Mouse (Mus musculus) WW6 (cell line): ENCODE results near the gene Zfp260.
"Not testable (repeated sequence)": the region's sequence is repeated elsewhere in the genome, so short reads cannot be mapped to it uniquely, and the experiment has no call there.

Experiments used
- DNase-seq: peaks from one replicate; pipeline ENCODE4 v3.0.0-alpha.2; 2013; ENCODE audit warnings: low read depth, low spot score

Zfp260 gene

GRCm38 (mm10) chr7:30094646-30095429, at the start of gene Zfp260:
TSS of gene Zfp260 (plus strand) at chr7:30094777.
- peak; percentile 85 for DNase-seq

- no peak for DNase-seq
These were observed 46.5 kb upstream of the Zfp260 start for GRCm38 (mm10) chr7:30048126-30048525.

- peak; percentile 67 for DNase-seq
These were observed 43.6 kb upstream of the Zfp260 start, which contains the start of gene Zfp14 for GRCm38 (mm10) chr7:30050882-30051548. TSS of gene Zfp14 (minus strand) at chr7:30051380.

- no peak for DNase-seq
These were observed 41.0 kb upstream of the Zfp260 start for GRCm38 (mm10) chr7:30053591-30053990.

DNA sequence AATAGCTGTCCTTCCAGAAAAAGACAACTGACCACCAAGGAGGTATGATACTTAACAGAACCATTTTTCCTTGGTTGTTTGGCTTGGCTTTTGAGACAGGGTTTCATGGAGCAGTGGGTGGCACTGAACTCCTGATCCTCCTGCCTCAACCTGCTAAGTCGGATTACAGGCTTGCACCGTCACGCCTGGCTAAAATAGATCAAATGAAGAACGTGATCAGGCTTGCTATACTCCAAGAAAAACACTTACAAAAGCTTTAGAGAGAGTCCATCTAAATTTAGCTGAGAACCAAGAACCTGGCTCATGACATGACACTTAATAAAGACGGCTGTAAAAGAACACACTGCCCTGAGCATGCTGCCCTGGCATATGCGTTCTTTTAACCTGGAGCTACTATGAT, 34.2 kb upstream of the Zfp260 start:
- no peak for DNase-seq

DNA sequence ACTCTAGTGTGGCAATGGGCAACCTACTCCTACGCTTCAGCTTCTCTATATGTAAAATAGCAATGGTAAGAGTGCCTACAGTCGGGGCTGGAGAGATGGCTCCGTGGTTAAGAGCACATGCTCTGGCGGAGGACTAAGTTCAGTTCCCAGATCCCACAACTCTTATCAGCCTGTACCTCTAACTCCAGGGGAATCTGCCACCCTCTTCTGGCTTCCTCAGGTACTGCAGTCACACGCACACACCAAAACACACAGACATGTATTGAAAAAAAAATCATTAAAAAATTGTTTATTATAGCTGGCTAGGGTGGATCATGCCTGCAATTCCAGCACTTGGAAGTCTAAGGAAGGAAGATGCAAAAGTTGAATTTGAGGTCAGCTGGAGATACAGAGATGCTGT, 32.1 kb upstream of the Zfp260 start:
- DNase-seq, result peak; percentile 49

DNA sequence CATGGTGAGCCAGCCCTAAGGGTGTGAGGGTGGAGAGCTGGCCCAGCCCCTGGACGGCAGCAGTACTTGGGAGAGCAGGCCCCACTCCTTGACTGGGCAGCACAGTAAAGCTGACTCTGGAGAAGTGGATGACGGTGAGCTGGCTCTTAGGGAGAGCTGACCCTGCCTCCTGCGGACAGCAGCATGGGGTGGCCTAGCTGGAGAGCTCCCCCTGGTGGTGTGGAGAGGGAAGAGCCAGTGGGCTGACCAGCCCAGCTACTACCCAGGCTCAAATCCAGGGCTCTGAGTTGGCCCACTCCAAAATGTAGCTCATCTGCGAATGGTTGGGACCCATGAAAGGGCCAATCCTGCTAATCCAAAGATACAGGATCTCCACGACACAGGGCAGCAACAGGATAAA, 30.0 kb upstream of the Zfp260 start:
- DNase-seq, result no peak

- DNase-seq, result peak; percentile 82
These were observed 22.2 kb upstream of the Zfp260 start, which contains the start of gene Zfp82 for GRCm38 (mm10) chr7:30072146-30073028. TSS of gene Zfp82 (minus strand) at chr7:30072900.

DNA sequence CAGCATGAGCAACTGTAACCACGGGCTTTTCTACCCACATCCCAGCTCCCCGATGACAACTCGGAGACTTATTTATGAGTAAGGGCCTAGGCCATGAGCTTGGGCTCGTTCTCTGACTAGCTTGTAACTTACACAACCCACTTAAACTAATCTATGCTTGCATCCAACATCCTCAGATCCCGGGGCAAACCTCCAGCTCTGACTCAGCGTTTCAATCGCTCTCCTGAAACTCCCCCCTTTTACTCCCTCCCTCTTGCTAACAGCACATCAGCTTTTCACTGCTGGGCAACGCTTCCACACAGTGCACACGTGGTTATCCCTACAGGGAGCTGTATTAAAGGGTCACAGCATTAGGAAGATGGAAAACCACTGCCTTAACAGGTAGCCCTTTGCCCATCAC, 8.1 kb upstream of the Zfp260 start:
- no peak for DNase-seq

- no peak for DNase-seq
These were observed 5.2 kb upstream of the Zfp260 start for GRCm38 (mm10) chr7:30089405-30089804.

DNA sequence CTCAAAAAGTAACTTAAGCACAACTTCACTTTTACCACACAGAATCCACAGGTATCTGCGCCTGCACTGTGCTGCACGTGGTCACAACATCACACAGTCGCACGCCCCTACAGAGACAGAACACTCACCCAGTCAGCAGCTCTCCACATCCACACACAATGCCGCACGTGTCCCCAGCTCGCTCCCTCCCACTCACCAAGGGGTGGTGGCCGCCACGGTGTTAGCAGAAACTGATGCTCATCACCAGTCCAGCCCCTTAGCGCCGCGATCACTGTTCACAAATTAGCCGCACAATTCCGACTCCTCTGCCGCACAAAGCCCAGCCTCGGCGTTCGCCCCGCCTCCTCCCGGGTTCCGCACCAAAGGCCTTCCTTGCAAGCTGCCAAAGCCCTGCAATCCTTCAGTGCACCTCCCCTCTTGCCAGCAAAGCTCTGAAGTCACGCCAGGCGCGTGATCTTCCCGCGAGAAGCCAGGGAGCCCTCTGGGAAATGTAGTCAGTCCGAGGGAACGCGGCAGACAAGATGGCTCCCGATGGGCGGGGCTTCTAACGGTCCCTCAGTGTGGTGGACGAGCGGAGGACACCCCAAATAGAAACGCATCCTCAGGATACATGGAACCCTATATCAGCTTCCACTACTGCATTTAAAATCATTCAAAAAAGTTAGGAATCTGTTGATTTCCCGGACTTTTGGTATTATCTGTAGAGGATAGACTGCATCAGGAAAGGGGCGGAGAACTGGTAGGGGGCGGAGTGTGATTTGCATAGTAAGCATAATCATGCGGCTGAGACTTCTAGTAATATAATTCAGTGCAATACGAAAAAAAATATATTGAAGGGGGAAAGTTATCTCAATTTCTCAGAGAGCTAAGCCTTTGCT, 4.2 kb upstream of the Zfp260 start, which contains the start of the genes Gm26920 and Zfp566:
Gm26920 (minus strand) TSS at position 319 of the 878 bp plus-strand sequence.
Zfp566 (minus strand) TSS at position 436 of the 878 bp plus-strand sequence.
- peak; percentile 96 for DNase-seq

DNA sequence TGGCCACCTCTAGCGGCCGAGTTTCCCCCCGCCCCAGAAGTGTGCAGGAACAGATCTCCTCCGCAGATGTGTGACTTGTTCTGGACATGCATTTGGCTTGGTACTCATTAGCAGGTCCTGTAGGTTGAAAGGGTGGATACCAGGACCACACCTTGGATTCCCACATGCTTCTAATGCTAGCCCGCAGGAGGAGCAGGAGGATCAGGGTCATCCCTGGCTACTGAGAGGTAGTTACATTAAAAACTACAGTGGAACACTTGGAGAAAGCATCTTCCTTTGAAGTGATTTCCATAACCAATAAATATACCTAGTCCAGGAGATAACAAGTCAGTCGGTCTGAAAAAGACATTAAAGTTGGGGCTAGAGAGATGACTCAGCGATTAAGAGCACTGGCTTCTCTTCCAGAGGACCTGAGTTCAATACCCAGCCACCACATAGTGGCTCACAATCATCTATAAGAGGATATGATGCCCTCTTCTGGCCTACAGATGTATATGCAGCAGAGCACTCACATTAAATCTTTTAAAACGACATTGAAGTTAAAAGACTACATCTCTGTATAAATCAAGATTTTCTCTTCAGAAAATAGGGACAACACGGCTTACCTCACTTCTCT, 3.5 kb upstream of the Zfp260 start:
- no peak for DNase-seq

DNA sequence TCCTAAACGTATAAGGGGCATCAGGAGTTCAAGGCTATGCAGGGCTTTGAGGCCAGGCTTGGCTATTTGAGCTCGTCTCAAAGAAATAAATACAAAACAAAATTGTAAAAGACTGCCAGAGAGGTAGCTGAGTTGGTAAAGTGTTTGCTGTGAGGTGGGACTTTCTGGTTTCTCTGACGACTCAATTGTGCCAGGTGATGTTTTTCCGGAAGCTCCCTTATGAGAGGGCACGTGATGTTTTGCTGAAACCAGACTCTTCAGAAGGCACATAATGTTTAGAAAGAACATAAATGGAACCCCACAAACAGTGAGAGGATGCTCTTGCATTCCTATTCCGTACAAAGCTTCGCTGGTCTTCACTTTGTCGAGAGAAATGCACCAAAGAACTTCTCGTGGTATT, 1.9 kb upstream of the Zfp260 start:
- no peak for DNase-seq

DNA sequence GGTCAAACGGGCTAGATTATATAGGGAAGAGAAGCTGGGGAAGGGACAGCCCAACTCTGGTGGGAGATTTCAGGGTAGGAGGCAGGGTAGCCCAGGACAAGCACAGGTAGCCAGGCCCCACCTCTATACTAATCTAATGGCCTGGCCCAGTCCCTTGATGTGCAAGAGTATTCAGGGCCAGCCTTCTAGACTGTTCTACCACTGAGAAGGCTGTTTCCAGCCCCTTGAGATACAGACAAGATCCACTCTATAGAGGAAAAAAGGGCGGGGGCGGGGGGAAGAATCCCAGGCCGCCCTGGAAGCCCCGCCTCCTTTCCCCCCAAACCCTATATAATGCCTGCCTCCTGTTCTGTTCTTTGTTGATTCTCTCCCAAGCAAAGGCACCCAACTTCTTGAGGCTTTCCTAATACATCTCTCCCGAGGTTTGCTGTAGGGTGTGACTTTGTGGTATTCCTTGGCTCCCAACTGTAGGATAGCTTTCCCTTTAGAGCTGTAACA, 610 bp upstream of the Zfp260 start:
- no peak for DNase-seq

- DNase-seq, result no peak
These were observed 1.1 kb downstream of the Zfp260 start for GRCm38 (mm10) chr7:30095551-30096125.

GRCm38 (mm10) chr7:30099297-30099696, 4.7 kb downstream of the Zfp260 start:
- peak; percentile 64 for DNase-seq

GRCm38 (mm10) chr7:30116076-30116475, 21.5 kb downstream of the Zfp260 start:
- no peak for DNase-seq

- DNase-seq, result not testable (repeated sequence)
These were observed 23.4 kb downstream of the Zfp260 start for GRCm38 (mm10) chr7:30117935-30118334.

DNA sequence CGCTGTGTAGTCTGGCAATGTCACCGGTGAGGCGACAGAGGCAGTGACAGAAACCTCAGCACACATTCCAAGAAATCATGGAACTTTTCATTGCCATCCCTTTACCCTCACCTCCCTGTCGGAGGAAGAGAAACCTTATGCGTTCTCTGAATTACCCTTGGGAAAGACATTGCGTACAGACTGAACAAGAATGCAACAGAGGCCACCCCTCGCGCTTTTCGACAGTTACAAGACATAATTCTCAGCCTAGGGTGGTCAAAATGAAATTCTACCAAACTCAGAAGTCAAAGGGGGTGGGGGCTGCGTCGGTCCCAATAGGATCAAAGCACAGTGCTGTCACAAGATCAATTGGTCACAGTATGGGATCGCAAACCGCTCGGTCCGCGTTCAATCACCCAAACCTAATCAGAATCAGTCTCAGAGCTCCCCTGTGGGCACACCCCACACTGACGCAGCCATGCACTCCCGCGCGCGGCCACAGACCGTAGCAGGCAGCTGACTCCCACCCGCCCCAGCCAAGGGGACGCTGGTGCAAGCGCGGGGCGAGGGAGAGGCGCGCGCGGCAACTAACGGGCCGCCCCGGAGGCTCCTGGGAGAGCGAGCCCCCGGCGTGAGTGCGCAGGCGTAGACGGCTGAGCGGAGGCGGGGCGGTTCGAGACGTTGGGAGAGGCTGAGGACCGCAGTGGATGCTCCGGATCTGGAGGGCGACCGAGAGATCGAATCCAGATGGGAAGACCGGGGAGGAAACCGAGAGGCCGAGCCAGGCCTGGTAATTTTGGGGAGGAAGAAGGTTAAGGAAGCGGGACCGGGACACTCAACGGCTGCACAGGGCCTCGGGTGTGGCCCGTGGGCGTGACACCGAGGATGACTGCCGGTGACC, 27.0 kb downstream of the Zfp260 start, which contains the start of gene Zfp382:
Zfp382 (plus strand) TSS at position 635 of the 880 bp plus-strand sequence.
- DNase-seq, result peak; percentile 77
